Comparison of ENCODE assay signal across 18 mouse cellular contexts in the genomic region with DNA sequence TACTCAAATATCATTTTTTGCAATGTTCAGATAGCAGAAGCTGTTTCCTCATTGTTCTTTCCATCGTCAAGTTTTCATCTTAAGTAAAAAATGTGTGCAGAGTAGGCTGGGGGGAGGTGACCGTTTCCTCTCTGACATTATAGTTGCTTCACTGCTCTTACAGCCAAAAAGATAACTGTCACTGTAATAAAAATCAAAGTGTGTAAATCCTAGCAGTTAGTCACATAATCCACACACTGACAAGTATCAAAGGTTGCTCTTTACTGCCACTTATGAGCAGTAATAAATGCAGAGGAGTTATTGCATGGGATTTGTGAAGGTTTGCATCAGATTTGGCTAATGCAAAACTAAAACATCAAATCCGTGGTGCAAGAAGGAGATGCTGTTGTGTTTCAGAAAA.
DNase-seq lines count a peak whose midpoint lies in the region; ATAC-seq lines count a peak whose summit lies in the region.
"Had no signal": no experiment of that assay in that cellular context is flagged by ENCODE, and none has a peak within 500 bp of the region (broad histone marks: within the 10 kb centered on the region; RNA-seq: fewer than 3 reads in every experiment).

No protein-coding gene starts in this region.

- no peaks in the 10 kb centered on the region for H3K9me3 ChIP-seq in hindbrain, embryonic 11.5 days (ENCODE audit: control insufficient read depth, low read length)
- no peaks in the 10 kb centered on the region for H3K9me3 ChIP-seq in hindbrain, embryonic 10.5 days
- H3K9me3 ChIP-seq in hindbrain, embryonic 14.5 days (ENCODE audit: control insufficient read depth, low read length) = no peaks in the 10 kb centered on the region
- H3K9me3 ChIP-seq in midbrain, embryonic 14.5 days (ENCODE audit: control insufficient read depth, low read length) = no peaks in the 10 kb centered on the region
- H3K9me3 ChIP-seq: embryonic facial prominence, embryonic 15.5 days; G1E; heart, embryonic 12.5 days had no signal

- DNase-seq in hindbrain, embryonic 11.5 days (ENCODE audit: low spot score) = no peak
- no peak for DNase-seq in hindbrain, embryonic 10.5 days (ENCODE audit: low spot score)
- peak; percentile 19 for DNase-seq in 416B (ENCODE audit: low read depth)
- no peak for DNase-seq in hindbrain, embryonic 14.5 days (ENCODE audit: low spot score)
- no peak for DNase-seq in midbrain, embryonic 14.5 days
- DNase-seq in lung, adult 18-20 months = no peak
- DNase-seq in testis, postnatal 14 days (ENCODE audit: low spot score) = no peak
- DNase-seq: adrenal gland, adult 8-10 months; cerebellum, adult 8-10 months; heart, postnatal 4 days; liver; lung, adult 2 months; lung, postnatal 4 days; right cerebral cortex, postnatal 14 days had no signal

- no peak overlapping the region for H3K4me2 ChIP-seq in hindbrain, embryonic 11.5 days (replicated peaks; ENCODE audit: low read depth, low read length)
- no peak overlapping the region for H3K4me2 ChIP-seq in hindbrain, embryonic 14.5 days (replicated peaks)
- H3K4me2 ChIP-seq in midbrain, embryonic 14.5 days (ENCODE audit: low read length) = no peak overlapping the region
- H3K4me2 ChIP-seq: embryonic facial prominence, embryonic 15.5 days; heart, embryonic 12.5 days had no signal

- 73% methylated on average over 3 of the region's 3 CpGs for WGBS in hindbrain, embryonic 11.5 days
- 72% methylated on average over 3 of the region's 3 CpGs for WGBS in hindbrain, embryonic 10.5 days
- WGBS in hindbrain, embryonic 14.5 days = 49% methylated on average over 3 of the region's 3 CpGs
- 55% methylated on average over 3 of the region's 3 CpGs for WGBS in midbrain, embryonic 14.5 days

- H3K9ac ChIP-seq in hindbrain, embryonic 11.5 days (ENCODE audit: low read depth, low read length) = no peak overlapping the region
- no peak overlapping the region for H3K9ac ChIP-seq in hindbrain, embryonic 14.5 days
- no peak overlapping the region for H3K9ac ChIP-seq in midbrain, embryonic 14.5 days (replicated peaks; ENCODE audit: low read length)
- H3K9ac ChIP-seq: embryonic facial prominence, embryonic 15.5 days; heart, embryonic 12.5 days had no signal

- no peak overlapping the region for H3K27ac ChIP-seq in hindbrain, embryonic 11.5 days (ENCODE audit: low read depth, low read length)
- no peak overlapping the region for H3K27ac ChIP-seq in hindbrain, embryonic 10.5 days
- H3K27ac ChIP-seq in hindbrain, embryonic 14.5 days = peak overlapping the region; percentile 72
- 0 out of 2 replicates have a peak overlapping the region, but pooled peaks have one; percentile 22 for H3K27ac ChIP-seq in midbrain, embryonic 14.5 days (replicated peaks; ENCODE audit: low read depth, low read length)
- H3K27ac ChIP-seq: embryonic facial prominence, embryonic 15.5 days had no signal

- no peaks in the 10 kb centered on the region for H3K4me1 ChIP-seq in hindbrain, embryonic 11.5 days (replicated peaks; ENCODE audit: control insufficient read depth, insufficient read depth, low read length)
- peaks cover 6% of the 10 kb centered on the region; the same call in 1 of the 2 replicates for H3K4me1 ChIP-seq in hindbrain, embryonic 10.5 days (replicated peaks)
- peaks cover 24% of the 10 kb centered on the region for H3K4me1 ChIP-seq in hindbrain, embryonic 14.5 days (replicated peaks; ENCODE audit: control insufficient read depth, insufficient read depth, low read length)
- H3K4me1 ChIP-seq in midbrain, embryonic 14.5 days (ENCODE audit: control insufficient read depth, insufficient read depth, low read length) = peaks cover 9% of the 10 kb centered on the region; the same call in 1 of the 2 replicates
- H3K4me1 ChIP-seq: embryonic facial prominence, embryonic 15.5 days; heart, embryonic 12.5 days had no signal

- no peaks in the 10 kb centered on the region for H3K36me3 ChIP-seq in hindbrain, embryonic 11.5 days (ENCODE audit: control insufficient read depth, insufficient read depth, low read length)
- H3K36me3 ChIP-seq in hindbrain, embryonic 10.5 days = no peaks in the 10 kb centered on the region
- no peaks in the 10 kb centered on the region for H3K36me3 ChIP-seq in hindbrain, embryonic 14.5 days (replicated peaks; ENCODE audit: control insufficient read depth, insufficient read depth)
- H3K36me3 ChIP-seq in midbrain, embryonic 14.5 days (ENCODE audit: control insufficient read depth, insufficient read depth, low read length) = no peaks in the 10 kb centered on the region
- H3K36me3 ChIP-seq: embryonic facial prominence, embryonic 15.5 days; G1E; heart, embryonic 12.5 days had no signal

- H3K27me3 ChIP-seq in hindbrain, embryonic 11.5 days (ENCODE audit: control insufficient read depth, insufficient read depth, low read length) = no peaks in the 10 kb centered on the region
- no peaks in the 10 kb centered on the region for H3K27me3 ChIP-seq in hindbrain, embryonic 10.5 days (ENCODE audit: insufficient read depth, poor library complexity, severe bottlenecking)
- H3K27me3 ChIP-seq in hindbrain, embryonic 14.5 days (ENCODE audit: control insufficient read depth, insufficient read depth, low read length) = no peaks in the 10 kb centered on the region
- H3K27me3 ChIP-seq in midbrain, embryonic 14.5 days (ENCODE audit: control insufficient read depth, insufficient read depth, low read length) = no peaks in the 10 kb centered on the region
- H3K27me3 ChIP-seq: embryonic facial prominence, embryonic 15.5 days; heart, embryonic 12.5 days had no signal

- ATAC-seq in hindbrain, embryonic 11.5 days (ENCODE audit: low FRiP score) = 0 out of 2 replicates have a peak, but pooled peaks have one; percentile 8
- no peak for ATAC-seq in hindbrain, embryonic 14.5 days (ENCODE audit: low FRiP score)
- no peak for ATAC-seq in midbrain, embryonic 14.5 days (ENCODE audit: low FRiP score, low TSS enrichment)
- ATAC-seq in inflammation-experienced regulatory T-cells, adult 6 months = no peak

- no peak overlapping the region for H3K4me3 ChIP-seq in hindbrain, embryonic 11.5 days (ENCODE audit: low read depth, low read length)
- no peak overlapping the region for H3K4me3 ChIP-seq in hindbrain, embryonic 10.5 days
- no peak overlapping the region for H3K4me3 ChIP-seq in hindbrain, embryonic 14.5 days (replicated peaks; ENCODE audit: low read length)
- H3K4me3 ChIP-seq in midbrain, embryonic 14.5 days (replicated peaks; ENCODE audit: low read depth, low read length) = no peak overlapping the region
- H3K4me3 ChIP-seq: embryonic facial prominence, embryonic 15.5 days; heart, embryonic 12.5 days had no signal

Comparison
In these comparisons a context has a peak if more than half of its experiments do, and no peak if none do; other contexts are left out.
1. H3K27ac ChIP-seq: peak in hindbrain, embryonic 14.5 days (single experiment) and midbrain, embryonic 14.5 days (single experiment); none in hindbrain, embryonic 11.5 days (single experiment) and hindbrain, embryonic 10.5 days (single experiment).